Mouse (Mus musculus): Measurements from ENCODE around the gene Gm33543. TPM values are rescaled to one million over a fixed set of nuclear protein-coding genes. Genes with fewer than 3 reads are reported as not detected.
A peak's percentile ranks its signal among the peaks of the same experiment; 100 is the strongest.

Gm33543 gene
- total and polyA plus RNA-seq, 3 experiments: not detected

DNA sequence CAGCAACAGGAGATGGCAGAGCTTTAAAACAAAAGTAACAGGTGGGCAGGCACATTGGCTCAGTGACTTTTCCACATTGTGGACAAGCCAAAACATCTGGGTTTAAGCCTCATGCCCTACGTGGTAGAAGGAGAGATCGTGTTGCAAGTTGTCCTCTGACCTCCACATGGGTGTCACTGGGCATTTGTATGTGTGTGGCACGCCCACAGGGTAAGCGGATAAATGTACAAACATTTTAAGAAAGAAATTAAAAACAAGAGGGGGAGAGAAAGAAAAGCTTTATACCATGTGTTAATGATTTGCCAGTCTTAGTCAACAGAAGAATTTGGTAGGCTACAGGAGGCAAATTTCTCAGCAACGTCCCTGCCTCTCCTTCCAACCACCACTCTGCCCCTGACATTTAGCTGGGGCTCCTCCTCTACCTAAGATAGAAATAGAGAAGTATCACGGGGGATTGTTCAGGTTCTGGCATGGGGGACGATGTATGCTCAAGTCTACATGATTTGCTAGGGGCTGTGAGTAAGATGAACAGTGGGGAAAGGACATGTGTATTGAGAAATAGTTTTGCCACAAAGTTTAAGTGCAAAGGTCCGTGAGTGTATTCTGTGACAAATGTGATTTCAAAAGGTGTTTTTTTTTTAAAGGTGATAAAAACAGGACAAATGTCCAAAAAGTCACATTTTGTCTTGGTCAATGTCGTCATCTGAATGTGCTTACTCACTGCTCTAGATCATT, 6.0 kb downstream of the Gm33543 start:
- Histone ChIP-seq H3K4me1 (ENCODE audit: control insufficient read depth in 1 of 2, insufficient read depth in 2 of 2) (peaks cover 3 to 18% of the 10 kb centered on the region in 2 experiments; a peak in 3 of 4 replicates), H3K4me3 (replicated peaks in 1 of 3; ENCODE audit: low read depth in 2 of 3, low read length in 2 of 3, poor library complexity in 1 of 3) (no peak overlapping the region), H3K9ac (ENCODE audit: insufficient read depth, low read depth) (no peak overlapping the region), H3K27ac (ENCODE audit: insufficient read depth, low read depth) (no peak overlapping the region), H3K4me2 (ENCODE audit: insufficient read depth, low read depth, poor library complexity, severe bottlenecking) (no peak overlapping the region), H3K9me3 (replicated peaks; ENCODE audit: low read length) (no peaks in the 10 kb centered on the region), H3K79me2 (replicated peaks; ENCODE audit: control insufficient read depth, extremely low read depth, insufficient read depth, poor library complexity, severe bottlenecking) (no peaks in the 10 kb centered on the region), H3K36me3 (replicated peaks in 1 of 2; ENCODE audit: control insufficient read depth in 1 of 2, insufficient read depth in 1 of 2, low read length in 1 of 2) (no peaks in the 10 kb centered on the region), H3K27me3 (replicated peaks) (no peaks in the 10 kb centered on the region)
- dilution Hi-C loops (cut with MboI; ENCODE audit: extremely low pct_ligation_motif_present, extremely low pct_unique_long_range_greater_than_20kb, low sequenced_read_pairs) (no loop called here), in situ Hi-C loops (cut with MboI; ENCODE audit: low pct_ligation_motif_present, low pct_unique_long_range_greater_than_20kb, low sequenced_read_pairs) (no loop called here)
- TF ChIP-seq MXI1 (IDR thresholded peaks at IDR 0.05; ENCODE audit: low read depth, low read length): peak; percentile 32; the same call in 1 of the 2 replicates
- no peak for TF ChIP-seq UBTF (IDR thresholded peaks at IDR 0.05; ENCODE audit: low read depth, low read length)
- no peak for DNase-seq (ENCODE audit: extremely low read depth)

GRCm38 (mm10) chr10:95830891-95831290, 11.8 kb downstream of the Gm33543 start:
- DNase-seq (ENCODE audit: extremely low read depth): no peak
- no peaks in the 10 kb centered on the region for H3K36me3 ChIP-seq (replicated peaks in 1 of 2; ENCODE audit: control insufficient read depth in 1 of 2, insufficient read depth in 1 of 2, low read length in 1 of 2)
- H3K27ac ChIP-seq (ENCODE audit: insufficient read depth, low read depth): no peak overlapping the region
- dilution Hi-C loops (cut with MboI; ENCODE audit: extremely low pct_ligation_motif_present, extremely low pct_unique_long_range_greater_than_20kb, low sequenced_read_pairs): no loop called here
- H3K4me2 ChIP-seq (ENCODE audit: insufficient read depth, low read depth, poor library complexity, severe bottlenecking): no peak overlapping the region
- H3K27me3 ChIP-seq (replicated peaks): no peaks in the 10 kb centered on the region
- H3K79me2 ChIP-seq (replicated peaks; ENCODE audit: control insufficient read depth, extremely low read depth, insufficient read depth, poor library complexity, severe bottlenecking): no peaks in the 10 kb centered on the region
- H3K4me1 ChIP-seq (ENCODE audit: control insufficient read depth in 1 of 2, insufficient read depth in 2 of 2): no peaks in the 10 kb centered on the region
- no peak overlapping the region for H3K4me3 ChIP-seq (replicated peaks in 1 of 3; ENCODE audit: low read depth in 2 of 3, low read length in 2 of 3, poor library complexity in 1 of 3)
- in situ Hi-C loops (cut with MboI; ENCODE audit: low pct_ligation_motif_present, low pct_unique_long_range_greater_than_20kb, low sequenced_read_pairs): no loop called here
- H3K9ac ChIP-seq (ENCODE audit: insufficient read depth, low read depth): no peak overlapping the region
- no peaks in the 10 kb centered on the region for H3K9me3 ChIP-seq (replicated peaks; ENCODE audit: low read length)
- TF ChIP-seq POLR2AphosphoS2 (IDR thresholded peaks at IDR 0.05; ENCODE audit: low read depth, low read length) (no peak), KAT2A (IDR thresholded peaks at IDR 0.05; ENCODE audit: insufficient replicate concordance, low read length) (no peak), TBP (conservative IDR thresholded peaks at IDR 0.05; ENCODE audit: low read depth, low read length) (no peak), MEF2A (IDR thresholded peaks at IDR 0.05; ENCODE audit: borderline replicate concordance, low read depth, low read length) (no peak), GABPA (IDR thresholded peaks at IDR 0.05; ENCODE audit: insufficient replicate concordance, low read depth, low read length) (no peak), EP300 (IDR thresholded peaks at IDR 0.05; ENCODE audit: low read length) (no peak), JUN (IDR thresholded peaks at IDR 0.05; ENCODE audit: insufficient read depth, low read depth, low read length) (no peak), MAFK (IDR thresholded peaks at IDR 0.05; ENCODE audit: insufficient replicate concordance, low read length) (no peak), ETS1 (conservative IDR thresholded peaks at IDR 0.05; ENCODE audit: low read depth, low read length) (no peak), BHLHE40 (IDR thresholded peaks at IDR 0.05; ENCODE audit: low read depth, low read length) (no peak), USF1 (IDR thresholded peaks at IDR 0.05; ENCODE audit: low read depth, low read length) (no peak), JUND (conservative IDR thresholded peaks at IDR 0.05; ENCODE audit: low read depth, low read length) (no peak), MAZ (IDR thresholded peaks at IDR 0.05; ENCODE audit: low read depth, low read length) (no peak), TCF12 (IDR thresholded peaks at IDR 0.05; ENCODE audit: low read depth, low read length) (no peak), RAD21 (IDR thresholded peaks at IDR 0.05; ENCODE audit: low read depth, low read length) (no peak), SIN3A (IDR thresholded peaks at IDR 0.05; ENCODE audit: low read length) (no peak), E2F4 (IDR thresholded peaks at IDR 0.05; ENCODE audit: insufficient replicate concordance, low read depth, low read length) (no peak), NELFE (IDR thresholded peaks at IDR 0.05; ENCODE audit: low read depth, low read length) (no peak)

Measured in CH12.LX (cell line).